Comparison of ENCODE assay signal across 20 mouse cellular contexts in genomic region chr9:86334357-86334756, GRCm38 (mm10).
"Had no signal": no experiment of that assay in that cellular context is flagged by ENCODE, and none has a peak within 500 bp of the region (broad histone marks: within the 10 kb centered on the region; RNA-seq: fewer than 3 reads in every experiment).

No protein-coding gene starts in this region.

- H3K27ac ChIP-seq: midbrain, embryonic 10.5 days; midbrain, embryonic 13.5 days; neural tube, embryonic 13.5 days; neural tube, embryonic 15.5 days; stomach, embryonic 15.5 days; stomach, postnatal 0 days had no signal

- H3K4me3 ChIP-seq: midbrain, embryonic 10.5 days; midbrain, embryonic 13.5 days; myocyte; neural tube, embryonic 13.5 days; neural tube, embryonic 15.5 days; stomach, embryonic 15.5 days had no signal

- DNase-seq: lung, adult 18-20 months; lung, embryonic 14.5 days; lung, postnatal 10 days; lung, postnatal 4 days; retina, postnatal 1 day; right cerebral cortex, adult 18-20 months; right cerebral cortex, postnatal 25 days; right cerebral cortex, postnatal 4 days; spleen, adult 18-20 months; thymus, adult 2 months; thymus, postnatal 25 days; thymus, postnatal 4 days had no signal

- H3K9me3 ChIP-seq: midbrain, embryonic 10.5 days; midbrain, embryonic 13.5 days; neural tube, embryonic 13.5 days; neural tube, embryonic 15.5 days; stomach, embryonic 15.5 days had no signal

- H3K4me2 ChIP-seq: lung, embryonic 14.5 days; midbrain, embryonic 13.5 days; neural tube, embryonic 13.5 days; neural tube, embryonic 15.5 days; stomach, embryonic 15.5 days had no signal

- H3K9ac ChIP-seq: lung, embryonic 14.5 days; midbrain, embryonic 13.5 days; neural tube, embryonic 13.5 days; neural tube, embryonic 15.5 days; stomach, embryonic 15.5 days had no signal

- ATAC-seq: midbrain, embryonic 13.5 days; midbrain, embryonic 16.5 days had no signal

- H3K4me1 ChIP-seq: neural tube, embryonic 13.5 days; neural tube, embryonic 15.5 days had no signal

- H3K27me3 ChIP-seq: midbrain, embryonic 13.5 days; neural tube, embryonic 13.5 days; neural tube, embryonic 15.5 days; stomach, embryonic 15.5 days had no signal

- H3K36me3 ChIP-seq: midbrain, embryonic 10.5 days; midbrain, embryonic 13.5 days; neural tube, embryonic 13.5 days; neural tube, embryonic 15.5 days; stomach, embryonic 15.5 days had no signal
